Mouse (Mus musculus) hindlimb bud, embryonic 11.5 days (tissue): ENCODE results near the gene 1700020D05Rik.

Experiments
- DNase-seq: peaks from one replicate; pipeline ENCODE4 v3.0.0-alpha.2; 2012; ENCODE audit warnings: low read depth, low spot score; ENCODE audit errors: extremely low spot score

The 1700020D05Rik gene

GRCm38 (mm10) chr19:5503687-5504086 lies at the start of gene 1700020D05Rik:
1700020D05Rik (minus strand) TSS chr19:5503787.
- no peak for DNase-seq

DNA sequence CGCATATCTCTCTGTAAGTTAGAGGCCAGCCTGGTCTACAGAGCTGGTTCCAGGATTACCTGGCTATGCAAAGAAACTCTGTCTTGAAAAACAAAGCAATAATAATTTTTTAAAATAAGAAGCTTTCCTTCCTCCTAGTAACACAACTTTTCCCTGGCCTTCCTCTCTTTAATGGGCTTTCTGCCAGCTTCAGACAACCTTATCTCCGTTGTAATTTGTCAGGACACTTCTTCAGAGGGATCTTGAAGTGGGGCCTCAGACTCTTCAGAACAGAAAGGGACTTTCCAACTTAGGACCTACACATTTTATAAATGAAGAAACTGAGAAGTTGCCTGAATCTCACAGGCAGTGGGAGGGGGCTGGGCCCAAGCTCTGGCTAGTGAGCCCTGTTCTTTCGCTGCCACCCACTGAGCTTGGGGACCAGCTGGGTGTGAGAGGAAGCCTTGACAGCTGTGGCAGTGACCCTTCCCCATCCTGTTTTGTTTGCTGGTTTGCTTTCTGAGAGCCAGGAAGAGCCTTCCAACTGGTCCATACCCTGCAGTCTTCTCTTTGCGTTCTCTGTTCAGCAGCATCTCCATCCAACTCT lies 44.0 kb upstream of the 1700020D05Rik start:
- no peak for DNase-seq

GRCm38 (mm10) chr19:5544031-5544430 lies 40.4 kb upstream of the 1700020D05Rik start:
- no peak for DNase-seq

DNA sequence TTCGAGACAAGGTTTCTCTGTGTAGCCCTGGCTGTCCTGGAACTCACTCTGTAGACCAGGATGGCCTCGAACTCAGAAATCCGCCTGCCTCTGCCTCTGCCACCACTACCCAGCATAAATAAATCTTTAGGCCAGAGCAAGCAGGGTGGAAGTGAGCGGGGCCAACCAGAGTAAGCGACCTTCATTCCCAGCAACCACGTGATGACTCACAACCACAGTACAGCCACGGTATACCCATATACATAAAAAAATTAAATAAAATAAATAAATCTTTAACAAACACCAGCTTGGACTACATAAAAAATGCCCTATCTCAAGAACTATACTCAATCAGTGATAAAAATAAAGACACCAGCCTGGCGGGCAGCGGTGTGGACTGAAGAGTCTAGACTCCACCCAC lies 39.8 kb upstream of the 1700020D05Rik start:
- no peak for DNase-seq

GRCm38 (mm10) chr19:5538786-5539185 lies 35.2 kb upstream of the 1700020D05Rik start:
- no peak for DNase-seq

GRCm38 (mm10) chr19:5532520-5532919 lies 28.9 kb upstream of the 1700020D05Rik start:
- DNase-seq = no peak

DNA sequence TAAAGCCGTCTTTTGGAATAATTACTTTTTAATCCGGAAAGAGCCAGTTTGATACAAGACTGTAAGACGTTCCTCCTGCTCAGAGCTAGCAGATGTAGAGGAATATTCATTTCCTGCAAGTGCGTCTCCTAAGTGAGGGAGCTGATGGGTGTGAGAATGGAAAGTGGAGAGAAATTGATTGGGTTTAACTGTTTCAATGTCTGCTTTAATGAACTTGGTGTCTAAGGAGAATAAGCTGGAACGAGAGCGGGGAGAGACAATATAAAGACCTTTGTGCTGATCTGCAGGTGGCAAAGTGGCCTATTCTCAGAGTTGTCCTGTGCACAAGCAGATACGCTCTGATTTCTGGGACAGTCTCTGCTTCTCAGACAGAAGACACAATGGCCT lies 26.5 kb upstream of the 1700020D05Rik start:
- no peak for DNase-seq

- DNase-seq = peak; percentile 76
These were observed 25.9 kb upstream of the 1700020D05Rik start for GRCm38 (mm10) chr19:5529325-5530137.

GRCm38 (mm10) chr19:5525204-5525603 lies 21.6 kb upstream of the 1700020D05Rik start:
- no peak for DNase-seq

DNA sequence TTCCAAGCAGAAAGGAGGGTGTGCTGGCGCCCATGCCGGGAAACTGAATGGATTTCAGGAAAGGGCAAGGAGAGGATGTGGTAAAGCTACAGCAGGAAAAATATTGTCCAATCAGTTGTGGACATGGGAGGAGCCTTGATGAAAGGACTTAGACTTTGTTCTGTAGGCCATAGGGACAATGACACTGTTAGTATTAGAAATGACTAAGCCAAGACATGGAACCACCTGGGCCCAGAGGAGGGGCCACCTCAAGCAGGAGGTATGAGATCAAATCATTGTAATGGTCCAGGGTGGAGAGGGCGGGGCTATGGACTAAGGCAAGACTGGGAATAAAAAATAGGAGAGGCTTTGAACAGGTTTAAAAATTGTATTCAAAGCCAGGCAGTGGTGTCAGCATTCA lies 15.1 kb upstream of the 1700020D05Rik start:
- DNase-seq = no peak

DNA sequence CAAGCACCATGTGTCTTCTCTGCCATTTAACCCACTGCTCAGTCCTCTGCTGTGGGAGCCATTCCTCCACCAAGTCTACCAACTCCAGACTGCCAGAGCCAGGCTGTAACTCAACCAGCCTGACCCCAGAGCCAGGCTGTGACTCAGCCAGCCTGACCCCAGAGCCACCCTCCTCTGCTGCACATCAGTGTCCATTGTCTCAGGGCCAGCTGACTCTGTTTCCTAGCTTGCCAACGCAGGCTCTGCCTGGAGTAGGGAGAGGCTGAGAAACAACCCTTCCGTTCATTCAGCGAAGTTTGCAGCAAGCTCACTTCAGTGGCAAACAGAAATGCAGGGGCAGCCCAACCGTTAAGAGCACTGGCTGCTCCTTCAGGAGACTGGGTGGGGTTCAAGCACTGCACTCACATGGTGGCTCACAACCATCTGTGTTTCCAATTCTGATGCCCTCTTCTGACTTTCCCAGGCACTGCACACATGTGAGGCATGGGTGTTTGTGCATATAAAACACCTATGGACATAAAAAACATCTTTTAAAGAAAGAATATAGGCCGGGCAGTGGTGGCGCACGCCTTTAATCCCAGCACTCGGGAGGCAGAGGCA lies 13.4 kb upstream of the 1700020D05Rik start:
- no peak for DNase-seq

DNA sequence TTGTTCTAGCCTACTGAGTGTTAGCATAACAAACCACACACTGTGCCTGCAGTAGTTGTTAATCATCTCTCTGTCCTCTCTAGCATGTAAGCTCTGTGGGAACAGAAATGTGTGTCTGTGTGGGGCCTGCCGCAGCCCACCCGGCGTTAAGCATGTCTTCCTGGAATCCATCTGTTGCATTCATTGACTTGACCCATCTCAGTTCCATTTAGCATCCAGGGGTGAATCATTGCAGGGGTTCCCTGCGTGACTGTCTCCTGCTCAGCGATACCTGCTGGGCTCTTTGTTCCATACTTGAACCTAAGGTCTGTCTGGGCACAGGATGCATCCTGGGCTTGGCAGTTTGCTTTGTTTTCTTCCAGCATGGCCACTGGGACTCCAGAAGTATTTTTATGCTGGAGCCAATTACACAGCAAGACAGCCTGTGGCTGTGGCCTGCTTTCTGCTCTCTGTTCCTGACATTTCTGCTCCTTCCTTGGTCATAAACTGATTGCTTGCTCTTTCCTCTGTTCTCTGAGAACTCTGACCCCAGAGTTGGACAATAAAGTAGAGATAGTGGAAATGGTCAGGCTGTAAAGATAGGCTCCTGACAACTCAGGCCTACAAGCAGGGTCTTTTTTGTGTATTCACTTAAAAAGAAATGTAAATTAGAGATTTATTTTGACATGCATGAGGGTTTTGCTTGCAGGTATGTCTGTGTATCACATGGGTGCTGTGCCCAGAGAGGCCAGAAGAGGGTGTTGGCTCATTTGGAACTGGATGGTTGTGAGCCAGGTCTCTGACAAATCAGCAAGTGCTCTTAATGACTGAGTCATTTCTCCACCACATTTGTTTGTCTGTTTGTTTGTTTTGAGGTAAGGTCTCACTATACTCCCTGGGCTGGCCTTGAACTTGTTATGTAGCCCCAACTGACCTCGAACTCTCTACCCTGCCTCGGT lies 12.5 kb upstream of the 1700020D05Rik start:
- DNase-seq = no peak

- DNase-seq = no peak
These were observed 9.4 kb upstream of the 1700020D05Rik start for GRCm38 (mm10) chr19:5513005-5513349.

- no peak for DNase-seq
These were observed 8.8 kb upstream of the 1700020D05Rik start for GRCm38 (mm10) chr19:5512091-5513004.

- no peak for DNase-seq
These were observed 7.6 kb upstream of the 1700020D05Rik start for GRCm38 (mm10) chr19:5511074-5511632.

- DNase-seq = peak; percentile 95
These were observed 6.7 kb upstream of the 1700020D05Rik start, which contains the start of gene Snx32 for GRCm38 (mm10) chr19:5510031-5511026. Snx32 (minus strand) TSS chr19:5510538.

GRCm38 (mm10) chr19:5500330-5500875 lies 3.2 kb downstream of the 1700020D05Rik start:
- DNase-seq = no peak

DNA sequence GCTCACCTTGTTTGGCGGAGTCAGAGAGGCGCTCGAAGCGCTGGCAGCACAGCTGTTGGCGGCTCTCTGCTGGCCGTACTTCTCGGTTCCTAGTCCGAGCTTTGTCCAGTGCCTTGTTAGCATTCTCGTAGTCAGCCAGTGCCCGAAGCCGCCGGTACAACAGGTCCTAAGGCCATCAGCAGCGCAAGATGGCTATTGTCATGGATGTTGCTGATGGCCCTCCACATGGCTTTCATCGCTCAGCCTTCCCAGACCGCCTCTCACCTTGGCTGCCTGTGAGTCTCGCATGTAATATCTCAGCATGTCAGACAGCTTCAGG lies 7.6 kb downstream of the 1700020D05Rik start:
- DNase-seq = no peak
